Mouse (Mus musculus): ENCODE results near the gene Pde4b. TPM values are rescaled to one million over a fixed set of nuclear protein-coding genes. Genes with fewer than 3 reads are reported as not detected.

Pde4b gene
- total RNA-seq, 2 experiments from 2014 or later: 3.4 to 6.4 TPM

GRCm38 (mm10) chr4:102612596-102612995 lies 525.3 kb downstream of the Pde4b start:
- DNase-seq: no peak

- no peak for DNase-seq
Observed at GRCm38 (mm10) chr4:102617774-102618173, 530.4 kb downstream of the Pde4b start.

- no peak for DNase-seq
Observed at GRCm38 (mm10) chr4:102618609-102619008, 531.3 kb downstream of the Pde4b start.

DNA sequence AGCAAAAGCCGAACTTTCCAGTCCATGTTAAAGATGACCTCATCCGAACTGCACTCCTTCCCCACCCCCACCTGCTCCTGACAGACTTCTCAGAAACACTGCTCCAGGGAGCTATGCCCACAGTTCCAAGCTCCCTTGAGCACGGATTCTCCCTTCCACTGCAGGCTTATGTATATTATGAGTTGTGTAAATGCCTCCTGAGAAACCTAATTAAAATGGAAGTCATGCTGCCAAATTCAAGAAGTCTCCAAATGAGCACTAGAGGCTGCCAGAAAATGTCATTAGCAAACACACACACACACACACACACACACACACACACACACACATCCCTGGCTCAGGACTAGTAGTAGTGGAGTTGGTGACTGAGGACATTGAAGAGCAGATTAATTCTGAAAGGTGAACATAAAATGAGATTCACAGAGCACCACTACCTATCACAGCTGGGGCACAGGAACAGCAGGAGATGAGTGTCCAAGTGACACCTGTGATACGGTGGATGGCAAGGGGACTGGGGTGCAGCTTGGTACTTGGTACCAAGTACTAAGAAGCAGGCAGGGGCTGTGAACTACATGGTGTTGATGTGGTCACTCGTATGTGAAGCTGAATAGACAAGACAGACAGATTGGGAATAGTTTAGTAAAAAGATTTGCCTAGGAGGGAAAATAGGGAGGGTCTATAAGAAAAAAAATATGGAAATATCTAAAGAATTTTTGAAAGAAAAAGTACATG lies 533.0 kb downstream of the Pde4b start:
- no peak for DNase-seq

GRCm38 (mm10) chr4:102621120-102621519 lies 533.8 kb downstream of the Pde4b start:
- DNase-seq: no peak

- DNase-seq: no peak
Observed at GRCm38 (mm10) chr4:102622977-102623376, 535.6 kb downstream of the Pde4b start.

GRCm38 (mm10) chr4:102623789-102624611 lies 536.7 kb downstream of the Pde4b start:
- peak; percentile 7 to 37 for DNase-seq

GRCm38 (mm10) chr4:102624937-102625336 lies 537.6 kb downstream of the Pde4b start:
- no peak for DNase-seq

- DNase-seq: no peak
Observed at GRCm38 (mm10) chr4:102627799-102628198, 540.5 kb downstream of the Pde4b start.

GRCm38 (mm10) chr4:102629621-102630020 lies 542.3 kb downstream of the Pde4b start:
- DNase-seq: no peak

- no peak for DNase-seq
Observed at GRCm38 (mm10) chr4:102630261-102630660, 542.9 kb downstream of the Pde4b start.

- no peak for DNase-seq
Observed at GRCm38 (mm10) chr4:102631624-102632023, 544.3 kb downstream of the Pde4b start.

DNA sequence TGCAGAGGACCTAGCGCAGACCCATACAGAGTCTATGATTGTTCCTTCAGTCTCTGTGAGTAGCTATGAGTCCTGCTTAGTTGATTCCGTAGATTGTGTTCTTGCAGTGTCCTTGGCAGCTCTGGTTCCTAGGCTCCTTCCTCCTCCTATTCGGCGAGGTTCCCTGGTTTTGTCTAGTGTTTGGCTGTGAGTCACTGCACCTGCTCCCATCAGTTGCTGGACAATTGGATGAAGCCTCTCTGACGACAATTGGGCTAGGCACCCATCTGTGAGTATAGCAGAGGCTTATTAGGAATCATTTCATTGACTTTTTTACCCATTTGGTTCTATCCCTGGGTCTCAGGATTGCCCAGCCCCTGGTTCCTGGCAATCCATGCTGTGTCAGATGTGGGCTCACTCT lies 545.9 kb downstream of the Pde4b start:
- no peak for DNase-seq

- no peak for DNase-seq
Observed at GRCm38 (mm10) chr4:102635258-102635657, 547.9 kb downstream of the Pde4b start.

GRCm38 (mm10) chr4:102635944-102636343 lies 548.6 kb downstream of the Pde4b start:
- DNase-seq: no peak

DNA sequence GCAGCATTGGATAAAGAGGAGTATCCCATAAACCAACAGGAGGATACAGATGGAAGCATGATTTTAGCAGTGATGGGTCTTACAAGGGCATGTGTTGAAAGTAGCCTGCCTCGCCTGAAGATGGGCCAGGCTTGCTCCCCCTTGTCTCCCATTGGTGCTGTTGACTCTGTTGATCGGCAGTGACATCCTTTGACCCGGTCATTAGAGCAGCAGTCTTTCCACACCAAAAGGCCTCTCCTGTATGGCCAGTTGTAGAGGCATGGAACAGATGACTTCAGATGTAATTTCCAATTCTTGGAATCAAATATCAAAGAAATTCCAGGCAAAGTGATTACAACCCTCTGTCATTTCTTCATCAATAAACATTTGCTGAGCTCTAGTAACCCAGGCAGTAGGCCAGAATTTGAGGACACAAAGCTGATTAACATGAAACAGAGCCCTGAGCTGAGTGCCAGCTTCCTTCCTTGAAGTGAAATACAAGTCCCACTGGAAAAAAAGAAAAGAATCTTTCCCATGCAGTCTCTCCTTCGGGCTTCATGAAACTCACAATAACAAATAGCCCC lies 550.1 kb downstream of the Pde4b start:
- DNase-seq: no peak

- no peak for DNase-seq
Observed at GRCm38 (mm10) chr4:102640942-102641341, 553.6 kb downstream of the Pde4b start.

- no peak for DNase-seq
Observed at GRCm38 (mm10) chr4:102644062-102644461, 556.7 kb downstream of the Pde4b start.

- no peak for DNase-seq
Observed at GRCm38 (mm10) chr4:102647056-102647455, 559.7 kb downstream of the Pde4b start.

GRCm38 (mm10) chr4:102655331-102655730 lies 568.0 kb downstream of the Pde4b start:
- DNase-seq: peak; percentile 9 to 17

DNA sequence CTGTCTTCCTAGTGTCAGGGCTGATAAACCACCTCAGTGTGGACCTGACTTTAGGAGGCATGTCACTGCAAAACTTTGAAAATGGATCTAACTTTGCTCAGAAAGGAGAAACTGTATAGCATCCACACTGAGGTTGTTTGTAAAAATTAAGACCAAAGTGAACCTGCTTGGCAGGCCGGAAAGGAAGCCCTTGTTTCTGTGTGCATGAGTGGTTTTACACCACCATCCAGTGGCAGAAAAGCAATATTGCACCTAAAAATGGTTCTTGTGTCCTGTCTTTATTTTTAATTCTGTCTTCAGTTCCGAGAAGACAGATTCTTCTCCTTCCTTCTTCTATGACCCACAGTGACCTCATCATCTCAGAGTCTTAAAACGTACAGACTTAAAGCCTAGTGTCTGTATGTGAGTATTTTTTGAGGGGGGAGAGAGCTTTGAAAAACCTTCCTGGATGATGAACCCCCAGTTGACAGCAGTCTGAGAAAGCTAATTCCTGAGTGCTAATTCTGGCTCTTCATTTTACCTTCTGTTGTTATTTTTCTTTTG lies 569.2 kb downstream of the Pde4b start:
- peak; percentile 20 to 39 for DNase-seq

All from adrenal gland, postnatal 36 days (tissue).